Mouse (Mus musculus) c-Kit-negative CD71-positive TER-119-positive erythroid progenitor cells, embryonic 14.5 days (primary cell): ENCODE data around the gene H2afj.

Experiments
- DNase-seq: peaks from one replicate; pipeline ENCODE4 v3.0.0-alpha.2; 2013; ENCODE audit warnings: low read depth, low spot score

H2afj gene

GRCm38 (mm10) chr6:136847267-136847666, 39.2 kb downstream of the H2afj start:
- DNase-seq, result no peak

GRCm38 (mm10) chr6:136847790-136848189, 39.7 kb downstream of the H2afj start:
- DNase-seq, result no peak

DNA sequence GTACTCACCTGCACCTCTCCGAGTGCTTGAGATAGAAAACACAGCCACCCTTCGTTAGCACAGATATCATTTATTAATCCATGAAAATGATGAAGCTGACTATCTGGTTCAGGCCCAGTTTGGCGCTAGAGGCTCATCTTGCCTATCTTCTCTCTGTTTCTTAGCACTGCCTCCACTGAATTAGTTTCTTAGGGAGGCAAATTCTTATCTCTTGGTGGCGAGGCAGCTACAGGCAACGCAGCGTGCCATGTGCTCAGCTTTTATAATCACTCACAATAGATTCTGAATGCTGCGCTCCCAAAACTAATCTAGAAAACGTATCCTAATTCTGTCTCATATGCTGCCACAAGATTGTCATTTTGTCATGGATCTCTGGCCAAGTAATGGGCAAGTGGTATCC, 40.4 kb downstream of the H2afj start:
- no peak for DNase-seq

DNA sequence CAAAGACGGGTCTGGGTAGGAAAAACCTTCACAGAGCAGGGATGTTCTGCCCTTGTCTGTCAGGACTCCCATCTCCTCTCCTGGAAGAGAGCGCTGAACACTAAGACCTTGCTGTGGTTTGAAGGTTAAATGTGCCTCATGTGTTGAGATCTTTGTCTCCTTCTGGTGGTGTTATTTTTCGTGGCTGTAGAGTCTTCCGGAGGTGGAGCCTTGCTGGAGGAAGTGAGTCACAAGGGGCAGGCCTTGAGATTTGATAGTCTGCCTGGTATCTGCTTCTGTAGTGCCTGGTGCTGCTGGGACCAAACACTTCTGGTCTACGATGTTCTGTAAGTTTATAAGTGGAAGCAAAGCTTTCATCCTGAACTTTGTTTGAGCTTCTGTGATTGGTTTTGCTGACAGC, 40.9 kb downstream of the H2afj start:
- no peak for DNase-seq

GRCm38 (mm10) chr6:136850267-136850666, 42.2 kb downstream of the H2afj start:
- DNase-seq, result no peak

DNA sequence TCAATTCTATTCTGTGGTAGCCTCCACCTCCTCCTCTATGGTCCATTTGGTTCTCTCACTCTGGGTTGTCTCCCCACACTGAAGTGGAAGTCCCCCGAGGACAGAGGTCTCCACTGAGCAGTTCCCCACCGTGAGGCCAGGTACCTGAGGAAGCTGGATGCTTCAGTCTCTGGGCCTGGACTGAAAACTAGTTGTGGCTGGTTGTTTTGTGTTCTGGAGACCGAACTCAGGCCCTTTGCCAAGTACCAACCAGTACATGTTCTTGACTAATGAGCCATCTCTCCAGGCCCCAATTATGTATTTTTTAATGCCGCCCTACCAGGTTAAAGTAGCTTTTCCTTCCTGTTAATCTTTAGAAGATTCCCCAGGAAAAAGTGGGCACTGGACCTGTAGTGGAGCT, 44.3 kb downstream of the H2afj start:
- DNase-seq, result no peak

DNA sequence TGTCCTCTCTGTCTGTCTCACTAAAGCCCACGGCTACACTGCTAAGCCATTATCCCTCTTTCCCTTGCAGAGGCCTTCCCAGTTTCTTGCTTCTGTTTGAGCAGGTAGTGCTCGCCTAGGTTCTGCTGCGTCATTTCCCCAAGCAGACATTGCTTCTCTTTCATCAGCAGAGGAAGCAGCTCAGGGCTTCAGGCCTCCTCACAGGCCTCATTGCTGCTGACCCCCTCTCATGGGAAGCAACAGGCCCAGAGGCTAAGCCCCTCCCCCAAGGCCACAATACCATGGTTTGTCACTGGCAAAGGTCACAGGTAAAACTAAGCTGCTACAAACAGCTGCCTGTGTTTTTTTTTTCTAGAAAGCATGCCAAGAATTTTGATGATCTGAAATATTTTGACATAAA, 44.7 kb downstream of the H2afj start:
- DNase-seq, result peak; percentile 15

- DNase-seq, result no peak
These were observed 46.3 kb downstream of the H2afj start for GRCm38 (mm10) chr6:136854361-136854781.

DNA sequence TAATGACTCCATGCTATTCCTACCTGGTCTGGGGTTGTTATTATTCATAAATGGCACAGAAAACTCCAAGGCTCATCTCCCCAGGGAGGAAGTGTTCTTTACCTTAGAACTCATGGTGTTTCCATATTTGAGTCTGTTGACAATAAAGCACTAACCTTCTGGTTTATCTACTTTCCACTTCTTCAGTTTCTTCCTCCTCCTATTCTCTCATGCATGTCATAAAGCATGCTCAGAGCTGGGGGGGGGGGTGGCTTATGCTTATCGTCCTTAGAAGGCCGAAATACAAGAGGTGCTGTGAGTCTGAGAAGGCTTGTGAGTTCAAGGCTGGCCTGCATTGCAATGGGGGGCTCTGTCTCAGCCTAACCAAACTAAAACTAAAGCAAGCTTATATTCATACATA, 47.1 kb downstream of the H2afj start:
- no peak for DNase-seq

GRCm38 (mm10) chr6:136856071-136856636, 48.1 kb downstream of the H2afj start:
- DNase-seq, result peak; percentile 68

- peak; percentile 82 for DNase-seq
These were observed 49.3 kb downstream of the H2afj start, which contains the start of gene Art4 for GRCm38 (mm10) chr6:136857186-136857872. Art4 (minus strand) TSS chr6:136857733.

GRCm38 (mm10) chr6:136857873-136858260, 49.8 kb downstream of the H2afj start:
- DNase-seq, result no peak

GRCm38 (mm10) chr6:136858420-136858819, 50.4 kb downstream of the H2afj start:
- DNase-seq, result peak; percentile 34
